ENCODE assay signal across 24 mouse cellular contexts in genomic region chr11:46278709-46279108, GRCm38 (mm10). TPM values are rescaled to one million over a fixed set of nuclear protein-coding genes. Genes with fewer than 3 reads are reported as not detected.
"Had no signal": no experiment of that assay in that cellular context is flagged by ENCODE, and none has a peak within 500 bp of the region (broad histone marks: within the 10 kb centered on the region; RNA-seq: fewer than 3 reads in every experiment).

No protein-coding gene starts in this region.

- H3K27me3 ChIP-seq: limb, embryonic 13.5 days; liver, embryonic 12.5 days; liver, embryonic 15.5 days; lung, embryonic 15.5 days; megakaryocyte, embryonic 14.5 days; neural tube, embryonic 12.5 days; neural tube, embryonic 15.5 days had no signal

- H3K4me2 ChIP-seq: limb, embryonic 13.5 days; liver, embryonic 12.5 days; liver, embryonic 15.5 days; lung, embryonic 15.5 days; neural tube, embryonic 12.5 days; neural tube, embryonic 15.5 days had no signal

- H3K9me3 ChIP-seq: limb, embryonic 10.5 days; limb, embryonic 13.5 days; liver, embryonic 12.5 days; liver, embryonic 15.5 days; lung, embryonic 15.5 days; midbrain, embryonic 10.5 days; neural tube, embryonic 12.5 days; neural tube, embryonic 15.5 days had no signal

- H3K4me1 ChIP-seq: limb, embryonic 10.5 days; limb, embryonic 13.5 days; liver, embryonic 12.5 days; liver, embryonic 15.5 days; lung, embryonic 15.5 days; midbrain, embryonic 10.5 days; neural tube, embryonic 12.5 days; neural tube, embryonic 15.5 days had no signal

- H3K9ac ChIP-seq: limb, embryonic 13.5 days; liver, embryonic 12.5 days; liver, embryonic 15.5 days; lung, embryonic 15.5 days; neural tube, embryonic 12.5 days; neural tube, embryonic 15.5 days had no signal

- DNase-seq: kidney, adult 9 months; kidney, postnatal 14 days; kidney, postnatal 4 days; liver; lung, adult 18-20 months; lung, postnatal 10 days; lung, postnatal 36 days; midbrain, embryonic 14.5 days; retina, postnatal 1 day; right cerebral cortex, postnatal 4 days; thymus, adult 2 months; thymus, postnatal 14 days; thymus, postnatal 4 days had no signal

- H3K4me3 ChIP-seq: limb, embryonic 10.5 days; limb, embryonic 13.5 days; liver, embryonic 12.5 days; liver, embryonic 15.5 days; lung, embryonic 15.5 days; megakaryocyte, embryonic 14.5 days; midbrain, embryonic 10.5 days; neural tube, embryonic 12.5 days; neural tube, embryonic 15.5 days had no signal

- H3K36me3 ChIP-seq: liver, embryonic 12.5 days; lung, embryonic 15.5 days had no signal

- ATAC-seq: intestine, postnatal 0 days; liver, embryonic 12.5 days had no signal

- H3K27ac ChIP-seq: limb, embryonic 10.5 days; limb, embryonic 13.5 days; liver, embryonic 12.5 days; liver, embryonic 15.5 days; lung, embryonic 15.5 days; midbrain, embryonic 10.5 days; neural tube, embryonic 12.5 days; neural tube, embryonic 15.5 days; stomach, postnatal 0 days had no signal

RNA-seq across cellular contexts. Expression of gene Fndc9, which starts 43.4 kb away (rescaled TPM):
- polyA plus RNA-seq: liver, embryonic 12.5 days had no signal
